Mouse (Mus musculus): ENCODE measurements around the gene Rap1gap2. TPM values are rescaled to one million over a fixed set of nuclear protein-coding genes. Genes with fewer than 3 reads are reported as not detected.

The Rap1gap2 gene
- polyA plus RNA-seq, 1 experiment from 2014 or later: 7.9 TPM

DNA sequence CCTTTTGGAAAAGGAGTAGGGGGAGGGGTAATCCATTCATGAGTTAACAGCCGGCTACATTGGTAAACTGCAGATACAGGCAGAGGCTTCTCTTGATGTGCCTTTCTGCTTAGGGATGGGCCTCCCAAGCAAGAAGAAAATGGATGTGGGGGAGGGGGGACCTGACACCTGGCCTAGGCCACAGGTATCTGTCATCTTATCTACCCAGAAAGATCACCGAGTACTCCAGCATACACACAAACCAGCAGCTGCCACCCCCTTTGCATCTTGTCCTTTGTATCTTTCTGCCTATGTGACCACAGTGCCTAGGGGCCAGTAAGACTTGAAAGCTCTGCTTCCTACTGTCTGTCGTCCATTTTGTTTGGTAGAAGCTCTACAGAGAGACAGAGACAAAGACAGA is 79.0 kb downstream of the Rap1gap2 start:
- Histone ChIP-seq H3K4me3 (ENCODE audit: low read depth, low read length) (no peak overlapping the region), H3K27ac (ENCODE audit: low read depth, low read length) (no peak overlapping the region), H3K9ac (ENCODE audit: low read depth, low read length) (no peak overlapping the region), H3K36me3 (ENCODE audit: control insufficient read depth, insufficient read depth) (no peaks in the 10 kb centered on the region), H3K4me1 (replicated peaks; ENCODE audit: control insufficient read depth, insufficient read depth, low read length) (peaks cover 3% of the 10 kb centered on the region), H3K4me2 (replicated peaks; ENCODE audit: low read depth) (no peak overlapping the region), H3K27me3 (replicated peaks; ENCODE audit: control insufficient read depth, insufficient read depth, low read length) (no peaks in the 10 kb centered on the region), H3K9me3 (ENCODE audit: control insufficient read depth) (no peaks in the 10 kb centered on the region)
- 33% methylated on average over 3 of the region's 3 CpGs for WGBS
- no peak for TF ChIP-seq CTCF (IDR thresholded peaks at IDR 0.05; ENCODE audit: low read depth)
- no peak for ATAC-seq

DNA sequence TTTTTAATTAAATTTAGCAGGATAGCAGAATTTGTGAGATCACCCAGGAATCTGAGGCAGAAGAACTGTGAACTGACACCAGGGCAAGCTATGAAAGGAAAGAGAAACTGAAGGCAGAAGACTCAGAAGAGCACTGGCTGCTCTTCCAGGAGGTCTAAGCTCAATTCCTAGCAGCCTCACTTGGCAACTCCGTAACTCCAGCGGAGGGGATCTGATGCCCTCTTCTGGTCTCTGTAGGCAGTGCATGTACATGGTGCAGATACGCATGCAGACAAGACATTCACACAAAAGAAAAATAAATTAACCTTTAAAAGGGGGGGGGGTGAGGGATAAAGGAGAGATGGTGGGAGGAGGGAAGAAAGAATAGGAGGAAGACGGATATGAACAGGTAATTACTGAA is 80.9 kb downstream of the Rap1gap2 start:
- Histone ChIP-seq H3K9me3 (ENCODE audit: control insufficient read depth) (no peaks in the 10 kb centered on the region), H3K4me1 (replicated peaks; ENCODE audit: control insufficient read depth, insufficient read depth, low read length) (peaks cover 3% of the 10 kb centered on the region), H3K4me2 (replicated peaks; ENCODE audit: low read depth) (no peak overlapping the region), H3K36me3 (ENCODE audit: control insufficient read depth, insufficient read depth) (no peaks in the 10 kb centered on the region), H3K27ac (ENCODE audit: low read depth, low read length) (no peak overlapping the region), H3K4me3 (ENCODE audit: low read depth, low read length) (no peak overlapping the region), H3K27me3 (replicated peaks; ENCODE audit: control insufficient read depth, insufficient read depth, low read length) (no peaks in the 10 kb centered on the region), H3K9ac (ENCODE audit: low read depth, low read length) (no peak overlapping the region)
- ATAC-seq: no peak
- TF ChIP-seq CTCF (IDR thresholded peaks at IDR 0.05; ENCODE audit: low read depth): peak; percentile 74
- WGBS: 81% methylated on average over 4 of the region's 4 CpGs

DNA sequence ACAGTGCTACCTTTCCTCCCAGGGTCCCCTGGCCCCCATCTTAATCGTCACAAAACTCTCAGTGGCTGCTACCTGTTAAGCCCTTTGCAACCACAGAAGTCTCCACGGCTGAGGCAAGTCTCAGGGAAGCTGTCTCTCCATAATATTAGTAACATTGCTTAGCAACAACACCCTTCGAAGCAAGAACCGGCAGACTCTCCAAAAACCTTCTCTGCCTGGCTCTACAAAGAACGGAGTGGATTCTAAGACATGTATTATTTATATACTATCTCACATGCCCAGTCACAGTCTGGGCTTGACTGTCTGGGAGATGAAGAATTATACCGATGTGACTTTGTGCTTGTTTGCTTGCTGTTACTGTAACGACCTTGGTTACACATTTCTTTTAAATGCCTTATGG is 83.2 kb downstream of the Rap1gap2 start:
- WGBS: 71% methylated on average over 7 of the region's 7 CpGs
- TF ChIP-seq CTCF (IDR thresholded peaks at IDR 0.05; ENCODE audit: low read depth): no peak
- H3K9ac ChIP-seq (ENCODE audit: low read depth, low read length): no peak overlapping the region

DNA sequence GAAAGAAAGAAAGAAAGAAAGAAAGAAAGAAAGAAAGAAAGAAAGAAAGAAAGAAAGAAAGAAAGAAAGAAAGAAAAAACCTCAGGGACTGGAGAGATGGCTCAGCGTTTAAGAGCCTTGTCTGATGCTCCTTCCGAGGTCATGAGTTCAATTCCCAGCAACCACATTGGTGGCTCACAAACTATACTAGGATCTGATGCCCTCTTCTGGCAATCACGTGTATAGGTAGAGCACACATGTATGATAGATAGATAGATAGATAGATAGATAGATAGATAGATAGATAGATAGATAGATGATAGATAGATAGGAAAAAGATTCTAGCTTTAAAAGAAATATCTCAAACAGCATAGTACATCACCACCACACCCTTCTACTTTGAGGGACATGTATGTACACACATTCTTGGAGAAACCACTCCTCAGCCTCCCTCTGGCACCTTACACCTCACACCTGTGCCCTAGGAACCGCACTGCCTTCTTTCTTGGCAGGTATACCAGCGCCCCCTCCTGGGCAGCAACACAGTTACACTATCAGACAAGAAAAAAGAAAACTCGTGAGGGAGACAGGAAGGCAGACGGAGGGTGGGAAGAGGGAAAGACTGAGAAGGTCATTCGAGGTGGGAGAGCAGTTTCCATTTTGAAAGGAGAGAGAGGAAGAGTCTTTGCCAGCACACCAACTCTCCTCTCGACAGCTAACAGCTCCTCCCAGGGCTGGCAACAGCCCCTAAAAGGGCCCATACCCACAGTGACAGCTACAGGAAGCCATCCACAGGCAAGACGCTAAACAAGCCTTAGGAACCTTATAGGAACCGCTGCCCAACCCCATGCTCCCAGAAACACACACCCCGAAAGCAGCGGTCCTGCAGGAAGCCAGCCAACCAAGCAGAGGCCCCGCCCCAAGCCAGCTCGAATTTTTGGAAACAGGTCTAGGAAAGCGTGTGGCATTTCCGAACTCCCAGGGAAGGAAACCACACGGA is 84.2 kb downstream of the Rap1gap2 start:
- no peak overlapping the region for H3K27ac ChIP-seq (ENCODE audit: low read depth, low read length)
- ATAC-seq: no peak
- H3K27me3 ChIP-seq (replicated peaks; ENCODE audit: control insufficient read depth, insufficient read depth, low read length): no peaks in the 10 kb centered on the region; the same call in 1 of the 2 replicates
- WGBS: 24% methylated on average over 18 of the region's 18 CpGs
- peak overlapping the region; percentile 51 for H3K4me2 ChIP-seq (replicated peaks; ENCODE audit: low read depth)
- TF ChIP-seq CTCF (IDR thresholded peaks at IDR 0.05; ENCODE audit: low read depth): peak; percentile 89
- H3K9me3 ChIP-seq (ENCODE audit: control insufficient read depth): no peaks in the 10 kb centered on the region
- no peak overlapping the region for H3K9ac ChIP-seq (ENCODE audit: low read depth, low read length)
- no peak overlapping the region for H3K4me3 ChIP-seq (ENCODE audit: low read depth, low read length)
- H3K36me3 ChIP-seq (ENCODE audit: control insufficient read depth, insufficient read depth): no peaks in the 10 kb centered on the region
- peaks cover 14% of the 10 kb centered on the region for H3K4me1 ChIP-seq (replicated peaks; ENCODE audit: control insufficient read depth, insufficient read depth, low read length)

More for the DNA sequence above, 83.2 kb downstream of the Rap1gap2 start:
- H3K27me3 ChIP-seq (replicated peaks; ENCODE audit: control insufficient read depth, insufficient read depth, low read length): no peaks in the 10 kb centered on the region; the same call in 1 of the 2 replicates
- no peak for ATAC-seq
- no peak overlapping the region for H3K4me2 ChIP-seq (replicated peaks; ENCODE audit: low read depth)
- H3K9me3 ChIP-seq (ENCODE audit: control insufficient read depth): no peaks in the 10 kb centered on the region
- H3K27ac ChIP-seq (ENCODE audit: low read depth, low read length): no peak overlapping the region
- H3K4me3 ChIP-seq (ENCODE audit: low read depth, low read length): no peak overlapping the region
- no peaks in the 10 kb centered on the region for H3K36me3 ChIP-seq (ENCODE audit: control insufficient read depth, insufficient read depth)
- peaks cover 14% of the 10 kb centered on the region for H3K4me1 ChIP-seq (replicated peaks; ENCODE audit: control insufficient read depth, insufficient read depth, low read length)

DNA sequence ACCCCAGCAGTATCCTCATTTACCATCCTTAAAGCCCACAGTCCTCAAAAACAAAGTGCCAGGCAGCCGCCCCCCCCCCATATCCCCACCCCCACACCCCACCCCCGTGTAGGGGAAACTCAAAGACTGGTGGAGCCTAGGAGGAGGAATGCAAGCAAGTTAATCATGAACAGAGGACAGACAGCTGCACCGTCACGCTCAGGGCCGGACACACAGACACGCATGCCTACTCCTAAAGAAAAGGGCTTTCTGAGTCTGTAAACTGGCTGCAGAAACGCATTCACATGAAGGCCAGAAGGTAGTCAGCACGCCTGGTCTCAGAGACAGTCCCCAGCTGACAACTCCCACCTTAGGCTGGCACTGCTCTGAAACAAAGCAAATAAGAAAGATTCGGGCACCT is 85.1 kb downstream of the Rap1gap2 start:
- no peak for TF ChIP-seq CTCF (IDR thresholded peaks at IDR 0.05; ENCODE audit: low read depth)
- H3K27ac ChIP-seq (ENCODE audit: low read depth, low read length): no peak overlapping the region
- no peak overlapping the region for H3K4me3 ChIP-seq (ENCODE audit: low read depth, low read length)
- 52% methylated on average over 9 of the region's 9 CpGs for WGBS
- no peaks in the 10 kb centered on the region for H3K9me3 ChIP-seq (ENCODE audit: control insufficient read depth)
- no peak for ATAC-seq
- peaks cover 17% of the 10 kb centered on the region for H3K4me1 ChIP-seq (replicated peaks; ENCODE audit: control insufficient read depth, insufficient read depth, low read length)
- H3K36me3 ChIP-seq (ENCODE audit: control insufficient read depth, insufficient read depth): no peaks in the 10 kb centered on the region
- H3K9ac ChIP-seq (ENCODE audit: low read depth, low read length): no peak overlapping the region
- H3K27me3 ChIP-seq (replicated peaks; ENCODE audit: control insufficient read depth, insufficient read depth, low read length): no peaks in the 10 kb centered on the region; the same call in 1 of the 2 replicates
- H3K4me2 ChIP-seq (replicated peaks; ENCODE audit: low read depth): no peak overlapping the region

DNA sequence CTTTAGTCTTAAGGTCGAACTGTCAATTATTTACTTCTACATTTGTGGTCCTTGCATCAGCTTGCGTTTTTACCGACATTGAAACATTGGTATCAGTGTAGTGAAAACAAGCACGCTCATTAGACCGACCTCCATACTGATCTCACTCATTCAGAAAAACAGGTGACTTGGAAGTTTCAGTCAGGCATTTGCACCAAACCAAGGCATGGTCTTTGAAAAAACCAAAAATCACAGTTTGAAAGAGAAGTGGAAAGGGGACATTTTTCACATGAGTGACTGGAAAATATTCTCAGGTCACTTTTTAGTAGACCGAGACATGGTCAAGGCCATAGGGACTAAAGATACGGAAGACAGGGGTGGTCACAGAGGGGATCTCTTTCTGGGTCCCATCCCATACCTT is 85.5 kb downstream of the Rap1gap2 start:
- no peak for TF ChIP-seq CTCF (IDR thresholded peaks at IDR 0.05; ENCODE audit: low read depth)
- Histone ChIP-seq H3K36me3 (ENCODE audit: control insufficient read depth, insufficient read depth) (no peaks in the 10 kb centered on the region), H3K27ac (ENCODE audit: low read depth, low read length) (no peak overlapping the region), H3K4me1 (replicated peaks; ENCODE audit: control insufficient read depth, insufficient read depth, low read length) (peaks cover 19% of the 10 kb centered on the region), H3K27me3 (replicated peaks; ENCODE audit: control insufficient read depth, insufficient read depth, low read length) (no peaks in the 10 kb centered on the region; the same call in 1 of the 2 replicates), H3K4me3 (ENCODE audit: low read depth, low read length) (no peak overlapping the region), H3K4me2 (replicated peaks; ENCODE audit: low read depth) (no peak overlapping the region), H3K9ac (ENCODE audit: low read depth, low read length) (no peak overlapping the region), H3K9me3 (ENCODE audit: control insufficient read depth) (no peaks in the 10 kb centered on the region)
- WGBS: 70% methylated on average over 7 of the region's 7 CpGs
- ATAC-seq: no peak

Measured in intestine, postnatal 0 days (tissue).